ENCODE assay signal across 18 mouse cellular contexts in genomic region chr5:73688576-73688975, GRCm38 (mm10). TPM values are rescaled to one million over a fixed set of nuclear protein-coding genes. Genes with fewer than 3 reads are reported as not detected.
A peak's percentile ranks its signal among the peaks of the same experiment; 100 is the strongest.
DNase-seq lines count a peak whose midpoint lies in the region; ATAC-seq and TF ChIP-seq lines count a peak whose summit lies in the region.
"Had no signal": no experiment of that assay in that cellular context is flagged by ENCODE, and none has a peak within 500 bp of the region (broad histone marks: within the 10 kb centered on the region; RNA-seq: fewer than 3 reads in every experiment).

No protein-coding gene starts in this region.

- no peak overlapping the region for H3K4me2 ChIP-seq in lung, postnatal 0 days (replicated peaks; ENCODE audit: low read depth, low read length)
- H3K4me2 ChIP-seq in heart, embryonic 11.5 days: no peak overlapping the region
- H3K4me2 ChIP-seq: embryonic facial prominence, embryonic 15.5 days; liver, embryonic 13.5 days; midbrain, embryonic 12.5 days had no signal

- H3K4me1 ChIP-seq in lung, postnatal 0 days (ENCODE audit: insufficient read depth, low read depth, low read length): no peaks in the 10 kb centered on the region; the same call in 1 of the 2 replicates
- peaks cover 8% of the 10 kb centered on the region; the same call in 1 of the 2 replicates for H3K4me1 ChIP-seq in heart, embryonic 11.5 days (ENCODE audit: control insufficient read depth, insufficient read depth, low read length)
- peaks cover 39% of the 10 kb centered on the region for H3K4me1 ChIP-seq in limb, embryonic 10.5 days
- H3K4me1 ChIP-seq: liver, embryonic 13.5 days; midbrain, embryonic 12.5 days had no signal

- ATAC-seq in lung, postnatal 0 days: no peak
- peak; percentile 24 for ATAC-seq in Patski
- no peak for ATAC-seq in heart, embryonic 11.5 days (replicated peaks; ENCODE audit: insufficient number of reproducible peaks, low FRiP score, low TSS enrichment)
- ATAC-seq: CD4-positive, CD25-positive, alpha-beta regulatory T cell, adult 4 months; forebrain, embryonic 14.5 days had no signal

- DNase-seq in lung, postnatal 0 days (ENCODE audit: low spot score): peak; percentile 42
- DNase-seq in lung, postnatal 14 days: no peak
- no peak for DNase-seq in Patski (ENCODE audit: low read depth, low spot score)
- no peak for DNase-seq in limb, embryonic 10.5 days (ENCODE audit: low spot score)
- DNase-seq in T-cell, adult 2 months (ENCODE audit: low spot score): no peak
- DNase-seq in spleen, adult 12 weeks (ENCODE audit: low spot score): no peak
- DNase-seq: cerebellum, adult 2 months; kidney, adult 8-10 months; layer of hippocampus, postnatal 36 days; liver, embryonic 13.5 days; lung, postnatal 4 days; thymus, adult 18-20 months had no signal

- no peaks in the 10 kb centered on the region for H3K9me3 ChIP-seq in lung, postnatal 0 days (ENCODE audit: low read length)
- no peaks in the 10 kb centered on the region for H3K9me3 ChIP-seq in heart, embryonic 11.5 days (replicated peaks; ENCODE audit: control insufficient read depth, low read length)
- H3K9me3 ChIP-seq in limb, embryonic 10.5 days (replicated peaks): no peaks in the 10 kb centered on the region
- H3K9me3 ChIP-seq: embryonic facial prominence, embryonic 15.5 days; liver, embryonic 13.5 days; midbrain, embryonic 12.5 days had no signal

- no peak overlapping the region for H3K9ac ChIP-seq in lung, postnatal 0 days (replicated peaks; ENCODE audit: low read depth)
- no peak overlapping the region for H3K9ac ChIP-seq in heart, embryonic 11.5 days (ENCODE audit: low read depth, low read length)
- H3K9ac ChIP-seq: embryonic facial prominence, embryonic 15.5 days; liver, embryonic 13.5 days; midbrain, embryonic 12.5 days had no signal

- POLR2A ChIA-PET in Patski (lab: Charles Lee): no interaction called here

- H3K36me3 ChIP-seq in lung, postnatal 0 days (ENCODE audit: insufficient read depth, low read length): no peaks in the 10 kb centered on the region
- no peaks in the 10 kb centered on the region for H3K36me3 ChIP-seq in heart, embryonic 11.5 days (ENCODE audit: control insufficient read depth, insufficient read depth, low read length)
- no peaks in the 10 kb centered on the region for H3K36me3 ChIP-seq in limb, embryonic 10.5 days
- H3K36me3 ChIP-seq: embryonic facial prominence, embryonic 15.5 days; liver, embryonic 13.5 days; midbrain, embryonic 12.5 days had no signal

- CTCF ChIA-PET in Patski (lab: Charles Lee): interaction anchor here (1.0 to 1.9 kb wide), 3 partner anchors 9 to 14 kb away, joined by 3 to 6 read pairs (median 4); no protein-coding TSS in a partner anchor

- no peak overlapping the region for H3K4me3 ChIP-seq in lung, postnatal 0 days (ENCODE audit: low read depth, low read length)
- H3K4me3 ChIP-seq in heart, embryonic 11.5 days (ENCODE audit: low read depth, low read length): no peak overlapping the region
- no peak overlapping the region for H3K4me3 ChIP-seq in limb, embryonic 10.5 days
- H3K4me3 ChIP-seq: embryonic facial prominence, embryonic 15.5 days; liver, embryonic 13.5 days; midbrain, embryonic 12.5 days had no signal

- TF ChIP-seq CTCF in lung, postnatal 0 days (IDR thresholded peaks at IDR 0.05): no peak
- no peak for TF ChIP-seq CTCF in Patski (IDR thresholded peaks at IDR 0.05)

- TF ChIP-seq EP300 in lung, postnatal 0 days (IDR thresholded peaks at IDR 0.05): no peak

- in situ Hi-C loops in Patski (cut with MboI; ENCODE audit: low pct_unique_long_range_greater_than_20kb): loop anchor here (5.0 to 25.0 kb wide), 8 partner anchors 49 to 1476 kb away; no protein-coding TSS in a partner anchor

- 82% methylated on average over 1 of the region's 1 CpGs for WGBS in lung, postnatal 0 days
- 27% methylated on average over 1 of the region's 1 CpGs for WGBS in heart, embryonic 11.5 days (ENCODE audit: insufficient replicate concordance)
- 96% methylated on average over 1 of the region's 1 CpGs for WGBS in limb, embryonic 10.5 days

- no peak overlapping the region for H3K27ac ChIP-seq in lung, postnatal 0 days (ENCODE audit: low read length)
- peak overlapping the region; percentile 42 for H3K27ac ChIP-seq in heart, embryonic 11.5 days (ENCODE audit: low read depth, low read length)
- 0 out of 2 replicates have a peak overlapping the region, but pooled peaks have one; percentile 39 for H3K27ac ChIP-seq in limb, embryonic 10.5 days
- H3K27ac ChIP-seq: embryonic facial prominence, embryonic 15.5 days; liver, embryonic 13.5 days; midbrain, embryonic 12.5 days had no signal

- H3K27me3 ChIP-seq in lung, postnatal 0 days (replicated peaks; ENCODE audit: insufficient read depth, low read length): no peaks in the 10 kb centered on the region
- no peaks in the 10 kb centered on the region for H3K27me3 ChIP-seq in Patski
- no peaks in the 10 kb centered on the region for H3K27me3 ChIP-seq in heart, embryonic 11.5 days (ENCODE audit: control insufficient read depth, insufficient read depth, low read length)
- no peaks in the 10 kb centered on the region for H3K27me3 ChIP-seq in limb, embryonic 10.5 days (ENCODE audit: low read depth, poor library complexity, severe bottlenecking)
- H3K27me3 ChIP-seq: embryonic facial prominence, embryonic 15.5 days; liver, embryonic 13.5 days; midbrain, embryonic 12.5 days had no signal

RNA-seq across cellular contexts. Expression of gene Spata18, which starts 37.4 kb away (rescaled TPM):
- polyA plus RNA-seq in lung, postnatal 0 days (2015; fragmentation: Nextera tagmentation; extraction: Ambion mirVana): 6.6 and 8.3 TPM in 2 replicates
- not detected for polyA plus RNA-seq in Patski (2021)
- polyA plus RNA-seq in heart, embryonic 11.5 days (2014; fragmentation: Nextera tagmentation; extraction: Ambion mirVana): not detected in 2 replicates
- 1.5 and 2.1 TPM in 2 replicates for polyA plus RNA-seq in limb, embryonic 10.5 days (2016; fragmentation: Nextera tagmentation; extraction: Ambion mirVana)
- polyA plus RNA-seq: CD4-positive, CD25-positive, alpha-beta regulatory T cell, adult 4 months; large intestine, adult 2 months; liver, embryonic 13.5 days had no signal

RNA-seq across cellular contexts. Expression of gene Sgcb, which starts 41.0 kb away (rescaled TPM):
- polyA plus RNA-seq in lung, postnatal 0 days (2015; fragmentation: Nextera tagmentation; extraction: Ambion mirVana): 16.4 and 16.6 TPM in 2 replicates
- polyA plus RNA-seq in Patski (2021): 24.1 TPM
- 24.0 and 27.2 TPM in 2 replicates for polyA plus RNA-seq in heart, embryonic 11.5 days (2014; fragmentation: Nextera tagmentation; extraction: Ambion mirVana)
- polyA plus RNA-seq in limb, embryonic 10.5 days (2016; fragmentation: Nextera tagmentation; extraction: Ambion mirVana): 22.3 and 26.5 TPM in 2 replicates

RNA-seq across cellular contexts. Expression of gene Lrrc66, which starts 56.2 kb away (rescaled TPM):
- polyA plus RNA-seq in lung, postnatal 0 days (2015; fragmentation: Nextera tagmentation; extraction: Ambion mirVana): 0.10 and 0.20 TPM in 2 replicates
- not detected for polyA plus RNA-seq in Patski (2021)
- not detected in 2 replicates for polyA plus RNA-seq in heart, embryonic 11.5 days (2014; fragmentation: Nextera tagmentation; extraction: Ambion mirVana)
- polyA plus RNA-seq in limb, embryonic 10.5 days (2016; fragmentation: Nextera tagmentation; extraction: Ambion mirVana): 0.04 TPM in 1 of 2 replicates, not detected in the other
- polyA plus RNA-seq: cerebellum, adult 2 months; embryonic facial prominence, embryonic 15.5 days; forebrain, embryonic 14.5 days; midbrain, embryonic 12.5 days had no signal
